Mouse (Mus musculus): ENCODE measurements around the gene Foxe3. TPM values are rescaled to one million over a fixed set of nuclear protein-coding genes. Genes with fewer than 3 reads are reported as not detected.

The Foxe3 gene
- total RNA-seq, 2 experiments from 2014 or later, result not detected

Other genes starting within 250 kb of the Foxe3 start
- not detected for gene Gm12830, start 104.3 kb downstream of the Foxe3 start, total RNA-seq (2021)
- under 1 TPM; 0.15 to 0.25 TPM for gene Foxd2, start 17.1 kb downstream of the Foxe3 start, total RNA-seq (2021)
- 10 to 100 TPM; 62.8 to 70.5 TPM for gene Cmpk1, start 61.2 kb upstream of the Foxe3 start, total RNA-seq (2021)
- under 1 TPM; 0.33 to 0.35 TPM for gene Stil, start 74.1 kb upstream of the Foxe3 start, total RNA-seq (2021)
- gene Tal1, start 130.4 kb upstream of the Foxe3 start, total RNA-seq (2021), result 1 to 10 TPM; 1.1 to 1.3 TPM
- under 1 TPM in 1 of 2 experiments, not detected in 1; 0.75 TPM for gene Pdzk1ip1, start 162.7 kb upstream of the Foxe3 start, total RNA-seq (2021)
- 1 to 10 TPM; 7.0 to 7.2 TPM for gene Cyp4x1, start 208.3 kb upstream of the Foxe3 start, total RNA-seq (2021)

Measured in layer of hippocampus, postnatal 36 days (tissue).